Mouse (Mus musculus) limb, embryonic 14.5 days (tissue): ENCODE results near the gene Tbc1d24. TPM values are rescaled to one million over a fixed set of nuclear protein-coding genes. Genes with fewer than 3 reads are reported as not detected.
A peak's percentile ranks its signal among the peaks of the same experiment; 100 is the strongest.

Source experiments
- ATAC-seq: fragments of 200-750 bp; cut with Nextera tagmentation; 2 replicates; pipeline ENCODE4 v1.8.0; 2017; ENCODE audit warnings: low read depth, moderate number of reproducible peaks, moderate TSS enrichment; ENCODE audit not compliant: low FRiP score
- DNase-seq: peaks from one replicate; pipeline ENCODE4 v3.0.0-alpha.2; 2015; ENCODE audit warnings: low spot score
- H3K27ac ChIP-seq: fragments of 300-500 bp; sonication (generic); replicated peaks from 2 replicates; pipeline ENCODE4 v1.5.1; 2014; ENCODE audit warnings: low read depth, mild to moderate bottlenecking, low read length, moderate library complexity, mixed read lengths
- H3K27me3 ChIP-seq: fragments of 300-500 bp; sonication (generic); 2 replicates; pipeline ENCODE4 v1.6.1; 2014; ENCODE audit warnings: low read length, mixed read lengths; ENCODE audit not compliant: control insufficient read depth, insufficient read depth
- H3K36me3 ChIP-seq: fragments of 300-500 bp; sonication (generic); 2 replicates; pipeline ENCODE4 v1.6.1; 2014; ENCODE audit warnings: mild to moderate bottlenecking, low read length, moderate library complexity, mixed read lengths; ENCODE audit not compliant: control insufficient read depth, insufficient read depth
- H3K4me1 ChIP-seq: fragments of 300-500 bp; sonication (generic); 2 replicates; pipeline ENCODE4 v1.6.1; 2014; ENCODE audit warnings: antibody characterized with exemption, low read length, mixed read lengths; ENCODE audit not compliant: control insufficient read depth, insufficient read depth
- H3K4me2 ChIP-seq: fragments of 300-500 bp; sonication (generic); replicated peaks from 2 replicates; pipeline ENCODE4 v1.6.1; 2014; ENCODE audit warnings: low read depth, mild to moderate bottlenecking, low read length, moderate library complexity; ENCODE audit not compliant: severe bottlenecking
- H3K4me3 ChIP-seq: fragments of 300-500 bp; sonication (generic); replicated peaks from 2 replicates; pipeline ENCODE4 v1.5.1; 2014; ENCODE audit warnings: low read length
- H3K9ac ChIP-seq: fragments of 300-500 bp; sonication (generic); 2 replicates; pipeline ENCODE4 v1.6.1; 2014; ENCODE audit warnings: mild to moderate bottlenecking, low read depth, low read length, moderate library complexity; ENCODE audit not compliant: severe bottlenecking
- H3K9me3 ChIP-seq: fragments of 300-500 bp; sonication (generic); 2 replicates; pipeline ENCODE4 v1.6.1; 2016; ENCODE audit warnings: low read length; ENCODE audit not compliant: control insufficient read depth
- POLR2A ChIP-seq: fragments of 200-500 bp; IDR thresholded peaks from 2 replicates; pipeline ENCODE4 v1.8.0; 2012; ENCODE audit warnings: inconsistent platforms, mild to moderate bottlenecking, moderate library complexity, borderline replicate concordance; ENCODE audit not compliant: insufficient read depth, insufficient read length; ENCODE audit errors: extremely low read depth
- WGBS: fragments of 180-500 bp; shearing (Covaris S2); extraction: QIAGEN DNeasy Blood & Tissue Kit; methylation state at CpG from one replicate; pipeline ENCODE4 v1.1.7; 2014; 5-methylcytosine and 5-hydroxymethylcytosine counted together
- polyA plus RNA-seq, 2 experiments: library from polyadenylated mRNA; depleted of rRNA in 1 of 2; stranded (reverse) in 1 of 2; unstranded in 1 of 2; fragments of >200 nt; fragmentation: Nextera tagmentation in 1 of 2; extraction: Ambion mirVana in 1 of 2; gene quantifications; 2 replicates each; pipeline versions ENCODE4 v1.2.1 to v1.2.3; 2012 to 2014

Gene Tbc1d24
- polyA plus RNA-seq, 2 experiments, result 6.3 to 31.9 TPM

DNA sequence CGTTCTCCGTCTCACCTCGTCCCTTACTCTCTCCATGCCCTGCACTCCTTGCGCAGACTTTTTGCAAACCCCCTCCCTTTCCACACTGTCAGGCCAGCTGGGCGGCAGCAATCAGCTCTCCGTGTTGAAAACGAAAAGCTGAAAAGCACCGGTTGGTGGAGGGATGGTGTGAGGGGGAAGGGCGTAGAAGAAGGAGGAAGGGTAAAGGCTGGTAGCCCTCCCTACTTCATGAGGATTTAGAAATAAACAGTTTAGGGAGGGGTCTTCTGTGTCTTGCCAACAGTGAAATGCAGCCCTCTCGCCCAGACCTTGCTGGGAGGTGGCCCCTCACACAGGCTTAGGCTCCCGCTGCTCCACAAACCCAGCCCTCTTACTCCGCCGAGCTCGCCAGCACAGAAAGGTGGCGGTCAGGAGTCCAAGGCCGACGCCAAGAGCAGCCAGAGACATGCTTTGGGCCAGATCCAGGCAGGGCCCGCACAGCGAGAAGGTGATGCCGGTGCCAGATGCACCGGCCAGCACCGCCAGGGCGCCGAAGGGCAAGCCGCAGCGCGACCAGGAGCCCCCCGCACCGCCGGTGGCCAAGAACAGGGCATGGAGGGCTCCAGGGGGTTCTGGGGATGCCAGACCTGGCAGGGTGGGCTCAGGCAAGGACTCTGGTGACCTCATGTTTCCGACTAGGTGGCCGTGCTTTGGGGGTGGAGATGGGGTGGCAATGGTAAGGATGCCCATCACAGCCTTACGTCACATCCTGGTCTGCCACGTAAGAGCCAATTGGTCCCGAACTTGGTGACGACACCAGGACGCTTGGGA is 6.5 kb upstream of the Tbc1d24 start:
- H3K27ac ChIP-seq, result peak overlapping the region; percentile 90
- no peaks in the 10 kb centered on the region for H3K9me3 ChIP-seq
- H3K9ac ChIP-seq, result peak overlapping the region; percentile 67
- H3K4me3 ChIP-seq, result peak overlapping the region; percentile 45
- peak; percentile 5; the same call in 1 of the 2 replicates for ATAC-seq
- peaks cover 40% of the 10 kb centered on the region for H3K4me1 ChIP-seq
- H3K27me3 ChIP-seq, result no peaks in the 10 kb centered on the region
- 2% methylated on average over 37 of the region's 37 CpGs for WGBS
- 0 out of 2 replicates have a peak, but pooled peaks have one; percentile 12 for TF ChIP-seq POLR2A
- H3K4me2 ChIP-seq, result peak overlapping the region; percentile 78
- peaks cover 18% of the 10 kb centered on the region for H3K36me3 ChIP-seq
- DNase-seq, result peak; percentile 70

- no peaks in the 10 kb centered on the region for H3K9me3 ChIP-seq
- H3K4me2 ChIP-seq, result peak overlapping the region; percentile 78
- DNase-seq, result no peak
- peaks cover 52% of the 10 kb centered on the region for H3K4me1 ChIP-seq
- H3K27me3 ChIP-seq, result no peaks in the 10 kb centered on the region
- H3K4me3 ChIP-seq, result no peak overlapping the region
- TF ChIP-seq POLR2A, result no peak
- WGBS, result 58% methylated on average over 3 of the region's 3 CpGs
- H3K36me3 ChIP-seq, result peaks cover 10% of the 10 kb centered on the region
- no peak for ATAC-seq
- H3K9ac ChIP-seq, result peak overlapping the region; percentile 16; the same call in 1 of the 2 replicates
- peak overlapping the region; percentile 90 for H3K27ac ChIP-seq
These were observed 5.2 kb upstream of the Tbc1d24 start for GRCm38 (mm10) chr17:24210591-24210990.

- H3K36me3 ChIP-seq, result 0 out of 2 replicates have a peak, but pooled peaks cover 3% of the 10 kb centered on the region
- 74% methylated on average over 3 of the region's 3 CpGs for WGBS
- H3K4me1 ChIP-seq, result peaks cover 54% of the 10 kb centered on the region
- H3K27me3 ChIP-seq, result no peaks in the 10 kb centered on the region
- ATAC-seq, result no peak
- peak overlapping the region; percentile 90 for H3K27ac ChIP-seq
- DNase-seq, result no peak
- H3K9me3 ChIP-seq, result no peaks in the 10 kb centered on the region
- TF ChIP-seq POLR2A, result no peak
- H3K4me2 ChIP-seq, result peak overlapping the region; percentile 96
- no peak overlapping the region for H3K9ac ChIP-seq
- 0 out of 2 replicates have a peak overlapping the region, but pooled peaks have one; percentile 73 for H3K4me3 ChIP-seq
These were observed 4.5 kb upstream of the Tbc1d24 start for GRCm38 (mm10) chr17:24209916-24210240.

DNA sequence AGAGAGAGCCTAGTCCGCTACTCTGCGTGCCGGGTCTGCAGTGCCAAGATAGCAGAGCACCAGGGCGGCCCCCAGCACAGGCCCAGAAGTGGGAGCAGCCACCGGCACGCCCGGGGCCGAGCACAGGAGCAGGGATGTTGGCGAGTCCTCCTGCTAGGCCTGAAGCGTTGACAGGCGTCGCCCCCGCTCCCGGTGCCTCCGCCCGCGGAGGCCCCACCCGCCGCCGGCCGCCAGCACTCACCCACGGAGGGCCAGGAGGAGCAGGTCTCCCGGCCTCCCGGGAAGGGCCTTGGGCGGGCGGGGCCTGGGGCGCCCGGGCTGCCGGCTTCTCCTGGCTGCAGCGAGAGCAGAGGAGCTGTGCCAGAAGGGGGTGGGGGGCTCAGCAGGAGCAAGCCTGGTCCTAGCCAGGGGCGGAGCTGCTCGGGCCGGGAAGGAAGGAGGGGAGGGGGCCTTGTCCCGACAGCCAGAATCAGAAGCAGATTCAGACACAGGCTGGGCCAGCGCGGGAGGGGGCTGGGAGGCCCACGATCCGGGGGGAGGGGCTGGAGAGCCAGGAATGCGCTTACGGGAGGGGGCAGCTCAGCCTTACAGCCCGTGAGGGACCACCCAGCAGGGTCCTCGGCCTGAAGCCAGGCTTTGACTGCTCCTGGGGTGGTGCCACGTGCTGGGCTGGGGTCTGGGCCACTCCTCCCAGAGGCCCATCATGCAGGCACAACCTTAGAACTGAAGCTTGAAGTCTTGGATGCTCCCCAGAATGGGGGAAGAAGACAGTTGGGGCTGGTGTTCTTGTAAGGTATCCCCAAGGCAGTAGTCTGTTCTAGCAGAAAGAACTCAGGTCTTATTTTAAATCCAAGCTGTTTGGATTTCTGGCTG is 3.9 kb upstream of the Tbc1d24 start, which contains the start of gene Ntn3:
Gene Ntn3, minus strand, starts transcription at position 489 of the 873 bp plus-strand sequence.
- Histone ChIP-seq H3K4me3 (peak within 1 kb of the TSS; percentile 73), H3K9me3 (no peaks in the 10 kb centered on the region), H3K36me3 (0 out of 2 replicates have a peak, but pooled peaks cover 2% of the 10 kb centered on the region), H3K27me3 (no peaks in the 10 kb centered on the region), H3K4me1 (peaks cover 60% of the 10 kb centered on the region), H3K4me2 (peak within 1 kb of the TSS; percentile 96), H3K9ac (peak within 1 kb of the TSS; percentile 83), H3K27ac (peak within 1 kb of the TSS; percentile 90)
- no peak for TF ChIP-seq POLR2A
- WGBS, result 2% methylated on average over 11 of the region's 43 CpGs
- ATAC-seq, result peak; percentile 83
- DNase-seq, result peak; percentile 92

DNA sequence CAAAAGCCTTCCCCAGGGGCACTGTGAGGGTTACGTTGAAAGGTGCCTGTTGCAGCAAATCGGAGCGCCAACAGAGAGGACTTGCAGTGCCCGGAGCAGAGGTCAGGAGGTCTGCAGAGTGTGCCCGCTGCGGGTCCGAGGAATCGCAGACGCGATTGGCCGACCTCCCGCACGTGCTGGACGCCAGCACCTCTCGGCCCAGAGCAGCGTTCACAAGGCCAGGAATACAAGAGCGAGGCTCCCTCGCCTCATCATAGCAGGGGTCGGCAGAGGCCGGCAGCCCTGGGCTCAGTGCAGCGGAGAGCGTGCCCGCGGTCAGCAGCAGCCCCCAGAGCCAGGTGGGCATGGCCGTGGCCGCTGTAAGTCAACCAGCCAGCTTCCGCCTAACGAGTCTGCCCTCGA is 3.3 kb upstream of the Tbc1d24 start:
- DNase-seq (no peak), ATAC-seq (no peak)
- Histone ChIP-seq H3K36me3 (0 out of 2 replicates have a peak, but pooled peaks cover 2% of the 10 kb centered on the region), H3K27me3 (no peaks in the 10 kb centered on the region), H3K4me1 (peaks cover 66% of the 10 kb centered on the region), H3K4me2 (peak overlapping the region; percentile 96), H3K9ac (peak overlapping the region; percentile 83), H3K9me3 (no peaks in the 10 kb centered on the region), H3K27ac (peak overlapping the region; percentile 90), H3K4me3 (peak overlapping the region; percentile 73)
- WGBS, result 3% methylated on average over 9 of the region's 29 CpGs
- no peak for TF ChIP-seq POLR2A
